Mouse (Mus musculus) ES-Bruce4 (cell line): ENCODE data around the gene Dgkz.

ENCODE experiments used
- CTCF ChIP-seq: IDR thresholded peaks from one replicate; pipeline ENCODE4 v1.8.1; 2011; ENCODE audit warnings: low read depth, low read length
- EP300 ChIP-seq: IDR thresholded peaks from 2 replicates; pipeline ENCODE4 v1.6.1; 2011; ENCODE audit warnings: low read depth, low read length; ENCODE audit not compliant: insufficient read depth
- POLR2A ChIP-seq: IDR thresholded peaks from one replicate; pipeline ENCODE4 v1.8.1; 2011; ENCODE audit warnings: low read length; ENCODE audit not compliant: insufficient read depth

GRCm38 (mm10) chr2:91958049-91958448 lies 17.6 kb downstream of the Dgkz start:
- TF ChIP-seq POLR2A (no peak), CTCF (no peak), EP300 (no peak)
